8 mouse cellular contexts compared by ENCODE assay signal in genomic region chr1:136394506-136394905, GRCm38 (mm10). TPM values are rescaled to one million over a fixed set of nuclear protein-coding genes. Genes with fewer than 3 reads are reported as not detected.
DNase-seq lines count a peak whose midpoint lies in the region; ATAC-seq and TF ChIP-seq lines count a peak whose summit lies in the region.

No protein-coding gene starts in this region.

- H3K4me3 ChIP-seq in ES-E14 (ENCODE audit: insufficient read depth in 1 of 2, low read depth in 1 of 2, low read length in 2 of 2, poor library complexity in 1 of 2, severe bottlenecking in 1 of 2), result peak overlapping the region; percentile 19 to 56; a peak in 3 of 4 replicates
- peak overlapping the region; percentile 39 for H3K4me3 ChIP-seq in forebrain, embryonic 10.5 days
- no peak overlapping the region for H3K4me3 ChIP-seq in neural tube, embryonic 13.5 days

- intact Hi-C loops in heart, postnatal 14 days (cut with DNase I), result loop anchor here (5.0 kb wide), 1 partner anchor 47 kb away; the partner anchor contains the start of gene Camsap2

- no peaks in the 10 kb centered on the region for H3K36me3 ChIP-seq in ES-E14 (ENCODE audit: control insufficient read depth, insufficient read depth, low read length, poor library complexity, severe bottlenecking)
- no peaks in the 10 kb centered on the region for H3K36me3 ChIP-seq in forebrain, embryonic 10.5 days (replicated peaks)
- H3K36me3 ChIP-seq in neural tube, embryonic 13.5 days, result no peaks in the 10 kb centered on the region

- WGBS in forebrain, embryonic 10.5 days, result 41% methylated on average over 10 of the region's 10 CpGs
- WGBS in neural tube, embryonic 13.5 days, result 36% methylated on average over 10 of the region's 10 CpGs

- no peak for ATAC-seq in neural tube, embryonic 13.5 days (ENCODE audit: low read depth)
- ATAC-seq in cerebellum, adult (ENCODE audit: insufficient number of reproducible peaks, low FRiP score, low TSS enrichment), result no peak

- DNase-seq in A20 (ENCODE audit: low read depth, low spot score), result peak; percentile 59
- DNase-seq in ES-E14 (ENCODE audit: low read depth, low spot score), result no peak
- DNase-seq in forebrain, embryonic 10.5 days (ENCODE audit: extremely low spot score, low spot score), result no peak
- DNase-seq in heart, postnatal 14 days, result peak; percentile 54 to 64
- peak; percentile 29 for DNase-seq in liver
- DNase-seq in right cerebral cortex, postnatal 14 days, result no peak

- no peaks in the 10 kb centered on the region for H3K27me3 ChIP-seq in forebrain, embryonic 10.5 days (ENCODE audit: poor library complexity, severe bottlenecking)
- H3K27me3 ChIP-seq in neural tube, embryonic 13.5 days, result no peaks in the 10 kb centered on the region

- peak overlapping the region; percentile 40 for H3K4me2 ChIP-seq in neural tube, embryonic 13.5 days

- in situ Hi-C loops in ES-E14 (cut with MboI; ENCODE audit: low sequenced_read_pairs in 2 of 2, unreplicated experiment in 2 of 2), result no loop called here

- no peak overlapping the region for H3K27ac ChIP-seq in ES-E14 (ENCODE audit: insufficient read depth, low read depth, low read length, poor library complexity, severe bottlenecking)
- no peak overlapping the region for H3K27ac ChIP-seq in forebrain, embryonic 10.5 days
- no peak overlapping the region for H3K27ac ChIP-seq in neural tube, embryonic 13.5 days (replicated peaks)

- peaks cover 1 to 3% of the 10 kb centered on the region in 2 experiments; a peak in 1 of 4 replicates for H3K4me1 ChIP-seq in ES-E14 (ENCODE audit: control insufficient read depth in 2 of 2, insufficient read depth in 2 of 2, low read length in 2 of 2, poor library complexity in 1 of 2)
- peaks cover 6% of the 10 kb centered on the region for H3K4me1 ChIP-seq in forebrain, embryonic 10.5 days
- H3K4me1 ChIP-seq in neural tube, embryonic 13.5 days (replicated peaks), result no peaks in the 10 kb centered on the region

- H3K9ac ChIP-seq in ES-E14 (ENCODE audit: insufficient read depth, low read depth, low read length, poor library complexity, severe bottlenecking), result no peak overlapping the region; the same call in 1 of the 2 replicates
- H3K9ac ChIP-seq in neural tube, embryonic 13.5 days, result no peak overlapping the region

- no peaks in the 10 kb centered on the region for H3K9me3 ChIP-seq in ES-E14 (ENCODE audit: control insufficient read depth, insufficient read depth, low read depth, low read length)
- no peaks in the 10 kb centered on the region for H3K9me3 ChIP-seq in forebrain, embryonic 10.5 days
- no peaks in the 10 kb centered on the region for H3K9me3 ChIP-seq in neural tube, embryonic 13.5 days

TF ChIP-seq in ES-E14, 5 proteins besides CTCF, POLR2A, EP300 and RAD21:
- no peak for TF ChIP-seq ZNF384 (IDR thresholded peaks at IDR 0.05; ENCODE audit: low read depth, low read length)
- no peak for TF ChIP-seq ZC3H11A (IDR thresholded peaks at IDR 0.05; ENCODE audit: borderline replicate concordance, low read depth, low read length)
- TF ChIP-seq CHD2 (IDR thresholded peaks at IDR 0.05; ENCODE audit: low read depth, low read length), result no peak
- no peak for TF ChIP-seq HCFC1 (IDR thresholded peaks at IDR 0.05; ENCODE audit: borderline replicate concordance, insufficient read depth, low read length)
- TF ChIP-seq MAFK (IDR thresholded peaks at IDR 0.05; ENCODE audit: insufficient read depth, low read depth, low read length), result no peak

RNA-seq across cellular contexts. Expression of gene Ddx59, which starts 20.6 kb away (rescaled TPM):
- total RNA-seq in ES-E14 (2012; rRNA removed), result 13.7 and 14.0 TPM in 2 replicates
- polyA plus RNA-seq in forebrain, embryonic 10.5 days (2016; fragmentation: Nextera tagmentation; extraction: Ambion mirVana), result 18.5 and 20.1 TPM in 2 replicates
- 10 to 100 TPM in 1 of 2 experiments, 1 to 10 TPM in 1; 8.9 to 10.1 TPM for total RNA-seq in heart, postnatal 14 days (2021)
- 16.6 and 17.8 TPM in 2 replicates for polyA plus RNA-seq in neural tube, embryonic 13.5 days (2015; fragmentation: Nextera tagmentation; extraction: Ambion mirVana)

RNA-seq across cellular contexts. Expression of gene Camsap2, which starts 48.6 kb away (rescaled TPM):
- 20.3 and 20.6 TPM in 2 replicates for total RNA-seq in ES-E14 (2012; rRNA removed)
- 11.5 and 12.9 TPM in 2 replicates for polyA plus RNA-seq in forebrain, embryonic 10.5 days (2016; fragmentation: Nextera tagmentation; extraction: Ambion mirVana)
- 10 to 100 TPM; 27.0 to 27.8 TPM for total RNA-seq in heart, postnatal 14 days (2021)
- 27.5 and 30.1 TPM in 2 replicates for polyA plus RNA-seq in neural tube, embryonic 13.5 days (2015; fragmentation: Nextera tagmentation; extraction: Ambion mirVana)

Comparison
In these comparisons a context has a peak if more than half of its experiments do, and no peak if none do; other contexts are left out.
1. DNase-seq: peak in A20 (single experiment), heart, postnatal 14 days (2 of 2) and liver (single experiment); none in ES-E14 (single experiment), forebrain, embryonic 10.5 days (single experiment) and right cerebral cortex, postnatal 14 days (single experiment).